Mouse (Mus musculus): Measurements from ENCODE around the gene Dusp1. TPM values are rescaled to one million over a fixed set of nuclear protein-coding genes. Genes with fewer than 3 reads are reported as not detected.

Gene Dusp1
- total RNA-seq, 2 experiments from 2014 or later = 50.3 to 57.1 TPM

DNA sequence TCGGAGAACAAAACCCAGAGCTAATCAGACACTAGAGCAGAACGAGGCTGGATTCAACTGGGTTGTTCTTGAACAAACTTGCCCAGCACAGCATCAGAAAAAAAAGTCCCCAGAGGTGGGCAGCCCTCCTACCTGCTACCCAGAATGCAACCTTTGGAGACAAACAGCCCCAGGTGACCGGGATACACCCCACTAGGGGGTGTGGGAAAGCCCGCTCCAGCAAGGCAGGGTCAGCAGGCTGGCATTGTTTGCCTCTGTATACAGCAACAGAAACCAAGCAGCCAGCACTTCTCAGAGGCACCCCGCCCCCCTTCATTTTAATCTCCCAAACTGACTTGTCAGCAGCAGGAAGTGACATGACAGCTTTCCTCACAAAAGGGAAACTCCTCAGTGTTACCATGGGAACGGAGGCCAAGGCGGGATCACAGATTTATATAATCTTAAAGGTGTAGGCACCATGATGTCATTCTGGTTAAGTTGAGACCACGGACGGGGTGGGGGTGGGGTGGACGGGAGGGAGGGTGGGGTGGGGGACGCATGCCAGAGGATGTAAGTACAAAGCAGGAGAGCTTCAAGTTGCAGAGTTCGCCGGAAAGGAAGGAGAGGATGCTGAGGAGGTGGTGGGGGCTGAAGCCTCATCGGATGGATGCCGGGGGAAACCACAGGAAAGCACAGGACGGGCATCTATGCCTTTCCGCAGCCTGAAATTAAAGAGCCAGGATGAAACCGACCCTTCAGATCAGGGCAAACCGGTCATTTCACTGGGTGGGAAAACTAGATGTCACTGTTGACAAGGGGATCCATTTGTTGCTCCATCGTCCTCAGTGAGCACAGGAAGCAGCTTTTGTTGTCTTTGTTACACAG, 58.9 kb downstream of the Dusp1 start:
- DNase-seq = peak; percentile 87 to 93

DNA sequence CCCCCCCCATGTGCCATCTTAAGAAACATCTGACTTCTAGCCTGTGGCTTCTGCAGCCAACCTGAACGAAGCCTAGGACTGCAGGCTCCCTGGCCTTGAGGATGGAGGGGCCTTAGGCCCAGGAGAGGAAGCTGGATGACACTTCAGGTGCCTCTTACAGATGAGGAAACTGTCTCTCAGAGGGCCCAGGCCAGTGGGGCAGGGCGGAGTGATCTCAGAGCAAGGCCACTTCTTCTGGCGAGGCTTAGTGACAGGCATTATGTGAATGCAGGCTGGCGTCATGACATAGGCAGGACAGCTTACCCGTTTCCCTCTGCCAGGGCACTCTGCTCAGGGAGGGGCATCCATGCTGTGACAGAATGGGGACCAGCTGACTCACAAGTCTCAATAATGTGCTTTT, 60.1 kb downstream of the Dusp1 start:
- DNase-seq = peak in 1 of 2 experiments; percentile 29

DNA sequence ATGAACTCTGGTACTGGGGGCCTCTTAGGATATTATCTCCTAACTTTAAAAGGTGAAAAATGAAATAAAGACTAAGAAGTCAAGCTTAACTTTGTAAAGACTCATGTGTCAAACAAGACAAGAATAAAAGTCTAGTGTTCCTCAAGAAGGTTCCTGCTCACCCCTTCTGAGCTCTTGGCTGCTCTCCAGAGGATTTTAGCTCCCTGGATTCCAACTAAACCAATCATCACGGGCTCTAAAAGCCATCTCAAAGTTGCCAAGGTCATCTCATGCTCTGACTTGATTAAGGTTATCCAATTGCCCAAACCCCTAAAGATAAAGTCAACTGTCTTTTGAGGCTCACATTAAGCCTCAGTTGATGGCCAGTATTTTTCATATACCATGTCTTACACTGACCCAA, 63.3 kb downstream of the Dusp1 start:
- DNase-seq = no peak

DNA sequence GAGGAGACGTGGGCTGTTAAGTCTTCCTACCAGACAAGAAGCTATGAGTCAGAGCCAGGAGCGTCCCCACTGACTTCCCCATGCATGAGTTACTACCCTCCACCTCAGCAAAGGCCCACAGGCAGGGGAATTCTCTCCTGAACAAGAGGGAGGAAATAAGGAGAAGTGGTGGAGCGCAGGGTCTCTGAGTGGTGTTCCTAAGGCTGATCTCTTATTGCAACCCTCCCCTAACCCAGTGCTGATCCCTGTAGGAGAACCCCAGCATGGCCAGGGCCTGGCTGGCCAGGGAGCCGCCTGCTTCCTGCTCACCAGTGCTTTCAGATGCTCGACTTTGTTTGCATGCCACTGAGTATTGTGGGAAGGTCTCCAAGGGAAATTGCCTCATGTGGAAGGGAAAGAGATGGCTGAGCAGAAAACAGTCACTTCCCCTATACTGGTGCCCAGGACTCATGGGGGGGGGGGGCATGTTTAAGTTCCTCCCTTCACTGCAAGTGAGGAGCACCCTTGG, 64.5 kb downstream of the Dusp1 start:
- DNase-seq = peak; percentile 60 to 85

DNA sequence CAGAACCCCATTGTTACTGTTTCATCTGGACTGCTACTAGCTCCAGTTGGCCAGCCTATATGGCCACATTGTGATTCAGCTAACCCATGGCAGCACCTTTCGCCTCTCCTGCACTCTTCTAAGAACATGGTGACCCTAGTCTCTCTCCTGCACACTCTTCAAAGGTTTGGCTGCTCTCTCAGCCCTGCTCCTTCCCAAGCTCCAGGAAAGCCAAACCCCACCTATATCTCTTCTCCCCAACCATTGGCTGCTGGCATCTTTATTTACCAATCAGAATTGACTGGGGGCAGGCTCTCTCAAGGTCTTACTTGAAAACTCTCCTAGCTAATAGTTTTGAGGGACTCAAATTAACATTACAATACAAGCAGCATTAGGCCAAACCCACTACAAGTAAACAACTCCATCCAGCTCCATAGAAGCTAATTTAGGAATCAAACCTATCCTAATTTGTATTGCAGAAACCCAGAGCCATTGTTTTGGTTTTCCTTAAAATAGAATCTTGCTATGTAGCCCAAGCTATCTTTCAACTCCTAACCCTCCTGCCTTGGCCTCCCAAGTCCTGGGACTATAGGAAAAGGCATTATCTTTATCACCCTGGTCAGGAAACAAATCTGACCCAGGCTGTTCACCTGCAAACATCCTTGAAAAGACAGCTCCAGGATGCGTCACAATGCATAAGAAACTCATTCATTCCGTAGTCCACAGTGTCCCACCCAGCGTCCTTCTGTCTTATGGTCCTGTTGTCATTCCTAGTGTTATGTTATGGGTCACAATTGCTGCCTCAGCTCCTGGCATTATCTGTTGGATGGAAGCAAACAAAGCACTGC, 67.1 kb downstream of the Dusp1 start:
- DNase-seq = no peak

DNA sequence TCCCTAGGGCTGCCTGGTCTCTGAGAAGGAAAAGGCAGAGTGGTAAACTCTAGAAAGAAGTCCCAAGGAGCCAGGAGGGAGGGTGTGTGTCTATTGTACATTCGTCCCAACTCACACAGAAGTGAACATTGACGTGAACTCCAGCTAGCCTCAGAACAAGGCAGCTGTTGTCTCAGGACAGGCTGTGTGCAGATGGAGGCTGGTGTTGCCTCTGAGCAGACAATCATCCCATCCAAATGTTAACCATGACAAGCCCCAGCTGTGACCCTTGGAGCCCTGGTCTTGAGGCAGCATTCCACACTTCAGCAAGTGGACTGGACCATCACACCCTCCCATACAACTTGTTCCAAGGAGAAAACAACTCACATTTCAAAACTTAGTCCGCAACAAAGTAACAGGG, 69.7 kb downstream of the Dusp1 start:
- peak; percentile 73 to 87 for DNase-seq

DNA sequence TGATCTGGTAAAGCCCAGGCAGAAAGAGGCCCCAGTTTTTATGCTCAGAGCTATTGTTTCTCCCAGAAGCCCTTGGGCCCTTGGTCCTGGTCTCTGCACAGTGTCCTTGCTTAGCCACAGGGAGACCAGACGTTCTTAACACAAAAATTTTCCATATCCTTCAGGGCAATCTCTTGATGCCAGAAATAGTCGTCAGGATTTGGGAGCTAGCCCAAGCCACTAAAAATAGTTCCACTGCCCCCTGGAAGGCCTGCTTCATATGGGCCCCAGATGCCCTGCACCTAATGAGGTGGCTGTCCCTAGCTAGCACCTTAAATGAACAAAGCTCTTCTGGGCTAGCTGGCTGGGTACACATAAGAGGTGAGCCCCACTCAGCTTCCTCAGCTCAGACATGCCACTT, 71.0 kb downstream of the Dusp1 start:
- peak; percentile 82 to 88 for DNase-seq

DNA sequence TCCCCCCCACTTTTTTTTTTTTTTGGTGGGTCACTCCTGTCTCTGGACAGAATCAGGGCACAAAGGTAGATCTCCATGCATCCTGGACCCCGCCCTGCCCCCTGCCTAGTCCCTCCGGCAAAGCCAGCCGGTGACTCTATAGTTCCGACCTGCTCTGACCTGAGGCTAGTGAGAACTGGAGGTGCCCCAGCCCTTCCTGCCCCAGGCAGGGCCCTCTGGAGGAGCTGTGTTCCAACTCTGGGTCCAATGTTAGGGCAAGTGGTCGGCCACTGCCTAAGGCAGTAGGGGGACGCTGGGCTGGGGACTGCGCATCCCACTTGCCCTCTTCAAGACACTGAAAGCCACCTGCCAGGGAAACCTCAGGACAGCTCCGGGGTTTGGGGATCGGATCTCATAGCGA, 71.9 kb downstream of the Dusp1 start:
- peak in 1 of 2 experiments; percentile 27 for DNase-seq

DNA sequence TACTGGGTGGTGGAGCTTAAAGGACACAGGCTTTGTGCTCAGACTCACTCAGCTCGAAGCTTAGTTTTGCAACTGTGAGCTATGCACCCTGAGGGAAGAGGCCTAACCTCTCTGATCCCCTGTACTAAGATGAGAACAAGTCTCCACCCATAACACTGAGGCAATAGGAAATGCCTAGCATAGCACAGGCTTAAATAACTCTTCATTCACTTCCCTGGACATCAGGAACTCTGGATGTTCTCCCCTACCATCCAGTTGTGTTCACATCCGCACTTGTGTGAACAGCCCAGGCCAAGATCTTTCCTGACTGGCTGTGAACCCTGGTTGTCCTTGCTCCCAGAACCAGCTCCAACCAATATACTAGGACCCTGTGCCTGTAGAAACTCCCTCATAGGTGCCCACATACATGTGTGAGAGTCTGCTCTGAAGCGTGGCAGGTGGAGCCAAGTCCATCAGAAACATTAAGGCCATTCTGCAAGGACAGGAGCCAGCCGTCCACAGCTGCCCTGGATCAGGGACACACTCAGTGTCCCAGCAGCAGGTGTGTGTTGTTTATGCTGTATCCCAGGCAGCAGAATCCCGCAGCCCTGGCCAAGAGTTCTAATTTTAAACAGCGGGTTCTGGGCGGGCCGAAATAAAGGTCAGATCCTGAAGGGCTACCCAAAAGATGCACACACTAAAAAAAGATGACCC, 73.1 kb downstream of the Dusp1 start:
- peak; percentile 87 to 93 for DNase-seq

DNA sequence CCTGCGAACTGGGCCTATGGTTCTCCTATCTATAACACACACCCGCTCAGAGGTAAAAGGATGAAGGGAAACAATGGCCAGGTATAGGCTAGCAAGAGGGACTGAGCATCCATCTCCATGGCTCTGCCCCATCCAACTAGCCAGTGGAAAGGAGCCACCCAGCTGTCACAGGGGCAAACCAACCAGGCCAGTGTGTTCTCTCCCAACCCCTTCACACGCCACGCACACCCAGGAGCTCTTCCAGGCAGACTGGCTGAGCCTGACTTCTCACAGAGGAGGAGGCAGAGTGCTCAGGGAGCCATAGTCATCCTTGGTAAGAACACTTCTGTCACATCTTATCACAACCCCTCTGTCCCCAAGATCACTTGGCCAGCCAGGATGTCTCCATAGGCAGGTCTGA, 74.0 kb downstream of the Dusp1 start:
- DNase-seq = no peak

DNA sequence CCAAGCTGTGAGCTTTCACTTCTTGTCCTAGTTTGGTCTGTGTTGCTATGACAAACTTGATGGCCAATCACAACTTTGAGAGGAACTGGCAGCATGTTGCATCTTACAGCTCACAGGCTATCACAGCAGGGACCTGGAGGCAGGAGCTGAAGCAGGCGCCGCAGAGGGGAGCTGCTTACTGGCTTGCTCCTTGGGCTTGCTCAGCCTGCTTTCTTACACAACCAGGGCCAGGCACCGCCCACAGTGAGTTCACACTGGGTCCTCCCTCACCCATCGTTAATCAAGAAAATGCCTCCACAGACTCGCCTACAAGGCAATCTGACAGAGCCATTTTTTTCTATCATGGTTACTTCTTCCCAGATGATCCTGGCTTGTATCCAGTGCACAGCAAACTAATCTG, 74.7 kb downstream of the Dusp1 start:
- DNase-seq = peak; percentile 60

DNA sequence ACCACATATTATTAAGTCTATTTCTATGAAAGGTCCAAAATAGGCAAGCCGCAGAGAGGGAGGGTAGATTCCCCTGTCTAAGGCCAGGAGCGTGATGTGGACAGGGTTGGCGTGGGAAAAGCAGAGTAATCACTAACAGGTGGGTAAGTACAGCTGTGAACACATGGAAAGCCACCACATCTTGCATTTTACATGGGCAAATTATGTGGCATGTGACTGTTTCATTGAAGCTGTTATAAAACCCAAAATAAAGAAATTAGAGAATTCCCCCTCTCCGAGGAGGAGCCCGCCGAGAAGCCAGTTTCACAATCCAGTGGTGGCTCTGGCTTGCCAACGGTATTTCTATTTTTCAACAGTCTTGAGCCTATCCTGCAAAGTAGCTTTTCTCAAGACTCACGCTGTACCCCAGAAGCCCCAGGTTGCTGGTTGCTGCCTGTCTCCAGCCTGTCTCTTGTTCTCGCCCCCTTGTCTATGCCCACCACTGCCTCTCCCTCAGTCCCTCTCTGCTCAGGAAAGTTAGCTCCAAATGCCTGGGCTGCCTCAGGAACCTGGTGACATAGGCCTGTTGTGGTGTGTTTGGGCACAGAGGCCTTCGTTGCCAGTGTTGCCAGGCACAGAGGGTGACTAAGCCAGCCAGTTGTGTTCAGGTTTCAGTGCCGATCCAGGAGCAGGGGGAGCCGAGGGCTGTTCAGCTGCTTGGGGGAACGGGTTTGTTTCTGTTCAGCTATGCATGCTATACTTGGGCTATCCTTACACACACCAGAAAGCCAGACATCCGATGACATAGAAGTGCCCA, 77.1 kb downstream of the Dusp1 start:
- peak; percentile 48 to 53 for DNase-seq

DNA sequence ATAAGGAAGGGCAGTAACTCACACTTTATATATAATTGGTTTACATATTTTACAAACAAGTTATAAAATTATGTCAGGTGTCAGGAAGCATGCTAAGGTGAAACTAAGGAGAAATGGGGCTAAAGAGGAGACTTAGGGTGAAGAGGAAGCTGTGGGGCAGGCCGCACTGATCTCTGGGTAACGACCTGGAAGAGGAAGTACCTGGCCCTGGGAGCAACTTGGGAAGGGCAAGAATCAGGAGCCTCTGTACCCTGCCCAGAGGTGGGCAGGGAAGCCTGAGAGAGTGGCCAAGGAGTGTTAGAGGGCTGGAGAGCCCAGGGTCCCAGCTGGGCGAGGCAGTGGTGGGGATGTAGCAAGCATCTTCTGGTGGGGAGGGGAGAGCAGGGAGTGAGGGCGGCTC, 81.0 kb downstream of the Dusp1 start:
- DNase-seq = no peak

DNA sequence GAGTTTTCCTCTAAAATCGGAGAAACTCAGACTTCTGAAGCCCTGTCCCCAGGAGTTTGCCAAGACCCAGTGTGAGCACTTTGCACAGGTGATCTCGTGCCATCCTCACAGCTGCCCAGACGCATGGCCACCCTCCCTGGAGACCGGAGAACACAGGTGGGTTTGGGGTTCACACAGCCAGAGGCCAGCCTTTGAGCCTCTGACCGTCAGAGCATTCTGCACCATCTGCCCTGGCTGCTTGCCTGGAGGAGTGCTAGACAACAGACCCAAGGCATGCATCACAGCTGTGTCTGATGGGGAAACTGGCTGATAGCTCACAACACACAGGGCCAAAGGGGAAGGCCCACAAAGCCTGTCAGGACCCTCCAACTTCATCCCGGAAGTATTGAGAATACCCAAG, 82.3 kb downstream of the Dusp1 start:
- DNase-seq = peak; percentile 38 to 47

DNA sequence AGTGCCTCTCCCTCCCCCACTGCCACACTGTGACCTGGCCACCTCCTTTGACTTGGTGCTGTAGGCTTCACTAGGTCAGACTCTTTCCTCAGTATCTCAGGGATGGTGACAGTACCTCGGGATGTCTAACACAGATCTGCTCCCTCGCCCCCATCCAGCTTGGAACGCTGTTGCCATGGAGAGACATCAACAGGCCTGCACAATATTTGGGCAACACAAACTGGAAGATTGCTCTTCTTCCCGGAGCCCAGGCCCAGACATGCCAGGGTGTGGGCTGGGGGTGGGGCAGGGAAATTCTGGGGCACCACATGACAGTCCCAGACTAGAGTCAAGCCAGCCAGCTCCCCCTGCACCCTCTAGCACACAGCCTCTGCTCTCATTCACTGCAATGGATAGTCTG, 83.3 kb downstream of the Dusp1 start:
- peak; percentile 37 to 57 for DNase-seq

DNA sequence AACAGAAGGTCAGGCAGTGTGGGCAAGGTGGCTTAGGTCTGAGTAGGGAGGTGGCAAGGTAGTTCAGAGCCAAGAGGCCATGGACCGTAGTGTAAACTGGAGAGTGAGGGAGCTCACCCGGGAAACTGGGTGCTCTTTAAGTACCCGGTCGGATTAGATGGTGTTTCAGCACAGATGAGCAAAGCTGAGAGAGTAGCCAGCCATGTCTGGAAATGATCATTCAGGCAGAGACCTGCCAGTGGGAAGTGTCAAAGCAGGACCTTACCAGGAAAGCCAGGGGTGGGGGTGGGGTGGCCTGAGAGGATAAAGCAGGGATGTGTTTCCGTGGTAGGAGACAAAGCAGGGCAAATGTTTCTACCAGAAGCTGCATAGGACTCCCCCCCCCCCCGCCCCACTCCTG, 85.1 kb downstream of the Dusp1 start:
- no peak for DNase-seq

DNA sequence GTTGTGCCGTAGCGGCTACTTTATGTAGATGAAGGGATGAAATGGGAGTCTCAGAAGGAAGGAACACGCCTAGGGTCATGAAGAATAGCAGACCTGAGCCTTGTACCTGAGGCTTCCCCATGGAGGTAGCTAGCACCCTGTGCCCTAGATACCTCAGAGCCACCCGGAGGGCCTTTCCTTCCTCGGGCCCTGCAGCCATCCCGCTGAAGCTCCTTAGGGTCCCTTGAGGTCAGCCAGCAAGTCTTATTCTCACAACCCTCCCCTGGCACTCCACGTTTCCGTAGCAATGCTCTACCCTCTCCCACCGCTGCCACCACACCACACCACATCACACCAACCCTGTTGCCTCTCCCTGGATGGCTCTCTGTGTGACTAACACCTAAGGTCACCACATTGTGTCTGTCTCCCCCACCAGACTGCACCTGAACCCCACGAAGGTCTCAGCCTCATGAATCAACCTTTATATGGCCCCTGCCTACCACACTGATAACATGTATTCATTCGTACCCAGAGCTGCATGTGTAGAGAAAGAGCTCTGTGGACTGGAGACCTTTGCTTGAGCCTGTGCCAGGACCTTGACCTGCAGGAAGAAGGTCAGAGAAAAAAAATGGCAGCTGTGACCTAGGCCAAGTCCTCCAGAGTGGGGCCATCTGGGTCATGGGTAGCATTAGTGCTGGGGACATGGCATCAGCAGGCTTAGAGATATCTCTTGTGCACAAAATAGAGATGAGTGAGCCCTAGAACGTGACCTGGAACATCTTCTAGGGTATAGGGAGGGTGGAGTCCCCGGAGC, 93.6 kb downstream of the Dusp1 start:
- DNase-seq = no peak

DNA sequence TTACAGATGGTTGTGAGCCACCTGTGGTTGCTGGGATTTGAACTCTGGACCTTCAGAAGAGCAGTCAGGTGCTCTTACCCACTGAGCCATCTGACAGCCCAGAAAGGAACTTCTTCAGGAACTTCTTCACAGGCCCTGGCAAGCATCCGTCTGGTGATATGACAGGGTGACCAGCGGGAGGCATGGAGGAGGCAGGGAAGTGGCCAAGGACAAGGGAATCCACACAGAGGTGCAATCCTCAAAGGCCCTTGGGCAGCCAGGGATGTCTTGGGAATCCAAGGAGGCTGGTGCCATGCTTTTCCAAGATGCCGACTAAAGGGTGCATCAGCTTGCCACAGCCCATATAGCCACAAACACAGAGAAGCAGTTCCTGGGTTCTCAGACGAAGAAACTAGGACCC, 94.3 kb downstream of the Dusp1 start:
- DNase-seq = no peak

DNA sequence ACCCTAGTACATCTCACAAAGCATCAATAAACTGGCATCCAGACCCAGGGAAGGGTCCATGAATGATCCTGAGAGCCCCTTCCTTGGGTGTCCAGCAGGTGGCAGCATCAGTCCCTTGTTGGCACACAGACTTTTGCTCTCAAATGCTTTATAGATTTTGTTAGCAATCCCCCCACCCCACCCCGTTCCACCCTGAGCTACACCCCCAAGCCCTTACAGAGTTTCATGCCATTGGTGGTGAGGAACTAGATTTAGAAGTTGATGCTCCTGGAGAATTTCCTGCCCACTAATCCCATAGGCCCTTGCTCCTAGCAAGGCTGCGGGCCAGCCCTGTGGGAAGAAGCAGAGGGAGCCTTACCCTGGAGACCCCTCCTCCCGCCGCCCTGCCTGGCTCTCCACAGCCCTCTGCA, 95.2 kb downstream of the Dusp1 start:
- peak; percentile 85 to 92 for DNase-seq

DNA sequence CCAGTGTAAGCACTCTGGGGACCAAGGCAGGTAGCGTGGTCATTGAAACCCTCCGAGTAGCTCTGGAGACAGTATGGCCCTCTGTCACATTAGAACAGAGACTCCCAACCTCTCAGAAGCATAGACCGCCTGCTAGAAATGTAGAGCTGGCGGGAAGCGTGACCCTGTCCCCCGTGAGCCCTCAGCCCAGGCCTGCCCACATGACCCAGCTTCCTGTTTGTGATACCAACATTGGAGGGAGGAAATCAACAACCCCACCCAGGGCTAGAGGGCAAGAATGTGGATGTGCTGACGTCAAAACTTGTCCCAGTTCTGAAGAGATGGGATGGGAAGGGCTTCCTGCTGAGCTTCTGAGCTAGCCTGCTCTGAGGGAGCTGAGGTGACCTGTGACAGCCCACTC, 97.0 kb downstream of the Dusp1 start:
- DNase-seq = peak; percentile 77 to 92

DNA sequence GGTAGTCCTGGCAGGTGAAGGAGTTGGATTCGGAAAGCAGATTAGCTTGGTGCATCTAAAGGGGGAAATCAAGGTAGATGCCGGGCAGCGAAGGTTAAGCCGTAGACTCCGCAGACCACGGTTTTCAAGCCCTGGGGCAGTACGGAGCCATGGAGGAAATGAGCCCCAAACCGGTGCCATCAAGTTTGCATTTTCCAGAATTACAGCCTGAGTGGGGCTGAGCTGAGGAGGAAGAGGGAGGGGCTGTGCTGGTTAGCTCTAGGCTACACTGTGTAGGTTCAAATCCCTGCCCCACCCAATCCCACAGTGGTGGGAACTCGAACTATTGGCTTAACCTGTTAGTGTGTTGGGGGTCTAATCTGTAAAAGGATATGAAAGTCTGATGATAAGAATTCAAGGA, 97.4 kb downstream of the Dusp1 start:
- DNase-seq = no peak

All from heart, adult 18-20 months (tissue).